Mouse (Mus musculus) heart, postnatal 14 days (tissue): Measurements from ENCODE around the gene Rcbtb2. TPM values are rescaled to one million over a fixed set of nuclear protein-coding genes. Genes with fewer than 3 reads are reported as not detected.

Experiments used
- DNase-seq, 2 experiments: peaks; one replicate each; pipeline ENCODE4 v3.0.0; 2021 to 2022
- intact Hi-C: fragments of 180-260 bp; cut with DNase I; formaldehyde crosslinking; loops from one replicate; pipeline ENCODE4 v1.15.1; 2025
- microRNA-seq, 2 experiments: library from miRNA; unstranded; fragments of <30 nt; microRNA quantifications; one replicate each; pipeline ENCODE4 v1.2.0; 2021 to 2022
- total RNA-seq, 2 experiments: library from RNA; stranded (reverse); gene quantifications; 2 replicates each; pipeline ENCODE4 v1.2.3; 2021

The Rcbtb2 gene
- total RNA-seq, 2 experiments from 2014 or later, result 29.3 to 29.4 TPM

GRCm38 (mm10) chr14:73239291-73239690 lies 116.5 kb downstream of the Rcbtb2 start:
- intact Hi-C loops, result loop anchor here (2.0 to 5.0 kb wide), 3 partner anchors 37 to 96 kb away; no protein-coding TSS in a partner anchor
- DNase-seq, result peak in 1 of 2 experiments; percentile 23

GRCm38 (mm10) chr14:73239857-73240256 lies 117.0 kb downstream of the Rcbtb2 start:
- no peak for DNase-seq
- intact Hi-C loops, result loop anchor here (2.0 to 5.0 kb wide), 3 partner anchors 38 to 97 kb away; no protein-coding TSS in a partner anchor

- DNase-seq, result no peak
- intact Hi-C loops, result no loop called here
These were observed 121.3 kb downstream of the Rcbtb2 start for GRCm38 (mm10) chr14:73244061-73244597.

GRCm38 (mm10) chr14:73250056-73250455 lies 127.2 kb downstream of the Rcbtb2 start:
- intact Hi-C loops, result no loop called here
- no peak for DNase-seq

GRCm38 (mm10) chr14:73252276-73252675 lies 129.4 kb downstream of the Rcbtb2 start:
- DNase-seq, result no peak
- intact Hi-C loops, result no loop called here

- no peak for DNase-seq
- intact Hi-C loops, result no loop called here
These were observed 130.8 kb downstream of the Rcbtb2 start for GRCm38 (mm10) chr14:73253453-73254251.

GRCm38 (mm10) chr14:73254412-73254811 lies 131.6 kb downstream of the Rcbtb2 start:
- no peak for DNase-seq
- intact Hi-C loops, result no loop called here

- intact Hi-C loops, result loop anchor here (5.0 kb wide), 1 partner anchor 138 kb away; no protein-coding TSS in a partner anchor
- DNase-seq, result no peak
These were observed 132.7 kb downstream of the Rcbtb2 start for GRCm38 (mm10) chr14:73255426-73255970.

- DNase-seq, result no peak
- intact Hi-C loops, result loop anchor here (5.0 kb wide), 1 partner anchor 140 kb away; no protein-coding TSS in a partner anchor
These were observed 134.5 kb downstream of the Rcbtb2 start for GRCm38 (mm10) chr14:73257348-73257747.

Small RNAs within 50 kb of the gene (microRNA-seq; reads per million reads assigned to microRNA genes)
- gene Mir687, result 0 reads per million in 2 experiments

Other genes with a start within 250 kb of the Rcbtb2 start
- under 1 TPM in 1 of 2 experiments, not detected in 1; 0.56 TPM for gene Cysltr2, start 73.9 kb upstream of the Rcbtb2 start, total RNA-seq
- gene Lpar6, start 114.9 kb downstream of the Rcbtb2 start, total RNA-seq, result 1 to 10 TPM; 4.0 TPM
- gene Rb1, start 202.8 kb downstream of the Rcbtb2 start, total RNA-seq, result 10 to 100 TPM; 20.0 to 23.8 TPM